Mouse (Mus musculus) embryonic facial prominence, embryonic 12.5 days (tissue): ENCODE results near the gene Trim67. TPM values are rescaled to one million over a fixed set of nuclear protein-coding genes. Genes with fewer than 3 reads are reported as not detected.
A peak's percentile ranks its signal among the peaks of the same experiment; 100 is the strongest.

ENCODE experiments used
- ATAC-seq: fragments of 200-750 bp; cut with Nextera tagmentation; 2 replicates; pipeline ENCODE4 v1.8.0; 2017; ENCODE audit not compliant: insufficient number of reproducible peaks, insufficient read depth, low FRiP score, low TSS enrichment
- H3K27ac ChIP-seq: fragments of 300-500 bp; sonication (generic); 2 replicates; pipeline ENCODE4 v1.5.1; 2016; ENCODE audit warnings: mild to moderate bottlenecking
- H3K27me3 ChIP-seq: fragments of 300-500 bp; sonication (generic); 2 replicates; pipeline ENCODE4 v1.6.1; 2016; ENCODE audit warnings: mild to moderate bottlenecking, moderate library complexity
- H3K36me3 ChIP-seq: fragments of 300-500 bp; sonication (generic); 2 replicates; pipeline ENCODE4 v1.6.1; 2016; ENCODE audit warnings: mild to moderate bottlenecking
- H3K4me1 ChIP-seq: fragments of 300-500 bp; sonication (generic); 2 replicates; pipeline ENCODE4 v1.6.1; 2016
- H3K4me2 ChIP-seq: fragments of 300-500 bp; sonication (generic); replicated peaks from 2 replicates; pipeline ENCODE4 v1.6.1; 2016; ENCODE audit warnings: mild to moderate bottlenecking, moderate library complexity
- H3K4me3 ChIP-seq: fragments of 300-500 bp; sonication (generic); 2 replicates; pipeline ENCODE4 v1.5.1; 2016; ENCODE audit warnings: mild to moderate bottlenecking
- H3K9ac ChIP-seq: fragments of 300-500 bp; sonication (generic); 2 replicates; pipeline ENCODE4 v1.6.1; 2016; ENCODE audit warnings: mild to moderate bottlenecking, moderate library complexity
- H3K9me3 ChIP-seq: fragments of 300-500 bp; sonication (generic); 2 replicates; pipeline ENCODE4 v1.6.1; 2016; ENCODE audit warnings: mild to moderate bottlenecking, moderate library complexity
- WGBS: fragments of 180-500 bp; shearing (Covaris S2); methylation state at CpG from one replicate; pipeline ENCODE4 v1.1.7; 2016; 5-methylcytosine and 5-hydroxymethylcytosine counted together
- polyA plus RNA-seq: library from polyadenylated mRNA; unstranded; fragments of >200 nt; fragmentation: Nextera tagmentation; extraction: Ambion mirVana; gene quantifications from 2 replicates; pipeline ENCODE4 v1.2.1, GENCODE M21; 2016

Trim67 gene
- polyA plus RNA-seq, 1 experiment from 2014 or later = 1.00 TPM

GRCm38 (mm10) chr8:124819612-124820115 lies 26.8 kb downstream of the Trim67 start:
- no peaks in the 10 kb centered on the region for H3K9me3 ChIP-seq
- H3K4me3 ChIP-seq = no peak overlapping the region
- H3K27me3 ChIP-seq = 0 out of 2 replicates have a peak, but pooled peaks cover 2% of the 10 kb centered on the region
- no peaks in the 10 kb centered on the region for H3K4me1 ChIP-seq
- ATAC-seq = no peak
- 72% methylated on average over 6 of the region's 6 CpGs for WGBS
- no peak overlapping the region for H3K4me2 ChIP-seq
- H3K36me3 ChIP-seq = no peaks in the 10 kb centered on the region
- H3K9ac ChIP-seq = no peak overlapping the region
- H3K27ac ChIP-seq = no peak overlapping the region

DNA sequence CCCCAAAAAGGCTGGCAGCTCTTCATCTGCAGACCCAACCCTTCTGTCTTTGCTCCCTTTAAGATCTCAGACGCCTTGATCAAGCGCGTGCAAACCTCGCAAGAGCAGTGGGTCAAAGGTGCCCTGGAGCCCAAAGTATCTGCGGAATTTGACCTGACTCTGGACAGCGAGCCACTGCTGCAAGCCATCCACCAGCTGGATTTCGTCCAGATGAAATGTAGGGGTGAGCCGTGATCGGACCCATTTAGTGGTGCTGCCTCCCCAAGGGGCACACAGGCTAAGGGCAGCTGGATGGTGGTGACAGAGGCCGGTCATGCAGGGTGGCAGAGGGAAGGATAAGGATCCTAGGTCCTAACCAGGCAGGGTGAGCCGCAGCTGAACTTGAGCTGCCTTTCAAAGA lies 27.2 kb downstream of the Trim67 start:
- WGBS = 46% methylated on average over 11 of the region's 11 CpGs
- no peaks in the 10 kb centered on the region for H3K9me3 ChIP-seq
- 0 out of 2 replicates have a peak, but pooled peaks cover 2% of the 10 kb centered on the region for H3K27me3 ChIP-seq
- H3K4me3 ChIP-seq = no peak overlapping the region
- H3K9ac ChIP-seq = no peak overlapping the region
- H3K27ac ChIP-seq = no peak overlapping the region
- no peak for ATAC-seq
- no peaks in the 10 kb centered on the region for H3K36me3 ChIP-seq
- H3K4me1 ChIP-seq = no peaks in the 10 kb centered on the region
- H3K4me2 ChIP-seq = no peak overlapping the region

DNA sequence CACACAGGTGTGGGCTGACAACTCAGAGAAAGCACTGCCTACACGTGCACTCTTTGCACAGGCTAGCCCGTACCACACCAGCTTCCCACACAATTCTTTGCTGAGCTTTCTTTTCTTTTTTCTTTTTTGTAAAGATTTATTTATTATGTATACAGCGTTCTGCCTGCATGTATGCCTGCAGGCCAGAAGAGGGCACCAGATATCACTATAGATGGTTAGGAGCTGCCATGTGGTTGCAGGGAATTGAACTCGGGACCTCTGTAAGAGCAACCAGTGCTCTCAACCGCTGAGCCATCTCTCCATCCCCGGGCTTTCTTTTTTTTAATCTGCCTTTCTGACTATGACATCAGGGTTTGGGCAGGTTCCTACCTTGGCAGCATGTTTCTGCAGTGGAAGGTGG lies 30.6 kb downstream of the Trim67 start:
- ATAC-seq = no peak
- Histone ChIP-seq H3K9me3 (no peaks in the 10 kb centered on the region), H3K27me3 (0 out of 2 replicates have a peak, but pooled peaks cover 2% of the 10 kb centered on the region), H3K27ac (no peak overlapping the region), H3K4me3 (no peak overlapping the region), H3K9ac (no peak overlapping the region), H3K4me2 (no peak overlapping the region), H3K36me3 (no peaks in the 10 kb centered on the region), H3K4me1 (no peaks in the 10 kb centered on the region)
- 82% methylated on average over 6 of the region's 6 CpGs for WGBS

DNA sequence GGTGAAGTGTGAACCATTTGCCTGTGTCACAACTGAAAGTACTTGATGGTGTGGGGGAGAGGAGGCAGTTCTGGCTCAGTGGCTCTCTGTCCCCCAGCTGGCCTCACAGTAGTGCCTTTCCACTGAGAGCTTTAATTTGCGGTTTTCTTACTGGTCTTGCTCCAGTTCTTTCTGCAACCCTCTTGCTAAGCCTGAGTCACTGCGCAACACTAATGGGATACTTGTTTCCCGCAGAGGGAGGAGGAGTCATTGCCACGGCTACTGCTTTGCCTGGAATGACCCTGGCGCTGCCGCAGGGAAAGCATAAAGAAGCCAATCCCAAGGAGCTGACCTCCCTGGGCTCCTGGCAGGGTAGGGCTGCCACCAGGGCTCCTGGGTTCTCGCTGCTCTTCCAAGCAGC lies 33.8 kb downstream of the Trim67 start:
- H3K4me2 ChIP-seq = no peak overlapping the region
- no peaks in the 10 kb centered on the region for H3K4me1 ChIP-seq
- no peak overlapping the region for H3K4me3 ChIP-seq
- no peaks in the 10 kb centered on the region for H3K27me3 ChIP-seq
- 29% methylated on average over 7 of the region's 7 CpGs for WGBS
- no peak overlapping the region for H3K27ac ChIP-seq
- H3K9ac ChIP-seq = no peak overlapping the region
- H3K9me3 ChIP-seq = no peaks in the 10 kb centered on the region
- H3K36me3 ChIP-seq = no peaks in the 10 kb centered on the region
- no peak for ATAC-seq

- no peaks in the 10 kb centered on the region for H3K4me1 ChIP-seq
- H3K4me2 ChIP-seq = no peak overlapping the region
- no peaks in the 10 kb centered on the region for H3K27me3 ChIP-seq
- ATAC-seq = no peak
- no peaks in the 10 kb centered on the region for H3K9me3 ChIP-seq
- no peaks in the 10 kb centered on the region for H3K36me3 ChIP-seq
- H3K9ac ChIP-seq = no peak overlapping the region
- 4% methylated on average over 5 of the region's 5 CpGs for WGBS
- no peak overlapping the region for H3K4me3 ChIP-seq
- no peak overlapping the region for H3K27ac ChIP-seq
Observed at GRCm38 (mm10) chr8:124827387-124827786, 34.5 kb downstream of the Trim67 start.

DNA sequence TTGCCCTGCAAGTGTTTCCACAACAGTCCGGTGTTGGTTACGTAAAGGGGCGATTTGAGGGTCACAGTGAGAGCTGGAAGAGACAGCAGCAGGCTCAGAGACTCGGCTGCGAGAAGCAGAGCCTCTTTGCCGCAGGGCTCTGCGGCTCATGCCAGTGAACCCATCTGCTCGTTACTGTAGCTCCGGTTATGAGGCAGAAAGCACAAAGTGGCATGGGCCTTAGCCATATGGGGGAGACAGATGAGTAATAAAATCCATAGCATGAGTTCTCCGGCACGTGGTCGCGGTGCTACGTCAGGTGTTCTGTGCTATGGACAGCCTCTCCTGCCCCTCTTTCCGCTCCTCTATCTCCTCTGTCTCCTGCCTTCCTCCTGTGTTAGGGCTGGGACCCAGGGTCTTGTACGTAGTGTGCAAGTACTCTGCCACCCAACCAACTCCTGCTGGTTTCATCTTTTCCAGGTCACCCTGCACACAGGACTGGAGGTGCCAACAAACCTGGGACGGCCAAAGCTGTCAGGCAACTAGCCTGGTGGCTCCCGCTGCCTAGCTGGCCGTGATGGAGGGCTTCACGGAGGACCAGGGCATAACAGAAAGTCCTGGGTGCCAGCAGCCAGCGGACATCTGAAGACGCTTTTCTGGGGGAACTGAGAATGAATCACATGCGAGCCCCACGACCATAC lies 35.8 kb downstream of the Trim67 start:
- Histone ChIP-seq H3K9ac (no peak overlapping the region), H3K4me2 (no peak overlapping the region), H3K36me3 (no peaks in the 10 kb centered on the region), H3K9me3 (no peaks in the 10 kb centered on the region), H3K4me1 (no peaks in the 10 kb centered on the region), H3K27me3 (no peaks in the 10 kb centered on the region), H3K27ac (no peak overlapping the region), H3K4me3 (no peak overlapping the region)
- ATAC-seq = no peak
- 79% methylated on average over 24 of the region's 24 CpGs for WGBS

- Histone ChIP-seq H3K27me3 (no peaks in the 10 kb centered on the region), H3K4me2 (no peak overlapping the region), H3K4me1 (no peaks in the 10 kb centered on the region), H3K9me3 (no peaks in the 10 kb centered on the region), H3K27ac (no peak overlapping the region), H3K9ac (no peak overlapping the region), H3K36me3 (no peaks in the 10 kb centered on the region), H3K4me3 (no peak overlapping the region)
- WGBS = 71% methylated on average over 13 of the region's 13 CpGs
- ATAC-seq = no peak
Observed at GRCm38 (mm10) chr8:124830050-124830449, 37.2 kb downstream of the Trim67 start.

- 75% methylated on average over 6 of the region's 6 CpGs for WGBS
- H3K36me3 ChIP-seq = no peaks in the 10 kb centered on the region
- no peaks in the 10 kb centered on the region for H3K9me3 ChIP-seq
- H3K9ac ChIP-seq = no peak overlapping the region
- H3K27ac ChIP-seq = no peak overlapping the region
- no peaks in the 10 kb centered on the region for H3K27me3 ChIP-seq
- no peak overlapping the region for H3K4me2 ChIP-seq
- no peaks in the 10 kb centered on the region for H3K4me1 ChIP-seq
- no peak for ATAC-seq
- no peak overlapping the region for H3K4me3 ChIP-seq
Observed at GRCm38 (mm10) chr8:124831531-124831930, 38.6 kb downstream of the Trim67 start.

- Histone ChIP-seq H3K9ac (no peak overlapping the region), H3K27ac (no peak overlapping the region), H3K36me3 (no peaks in the 10 kb centered on the region), H3K4me1 (no peaks in the 10 kb centered on the region), H3K4me3 (no peak overlapping the region), H3K9me3 (no peaks in the 10 kb centered on the region), H3K4me2 (no peak overlapping the region), H3K27me3 (no peaks in the 10 kb centered on the region)
- 85% methylated on average over 6 of the region's 6 CpGs for WGBS
- no peak for ATAC-seq
Observed at GRCm38 (mm10) chr8:124831941-124832340, 39.0 kb downstream of the Trim67 start.

- Histone ChIP-seq H3K27me3 (no peaks in the 10 kb centered on the region), H3K36me3 (peaks cover 12% of the 10 kb centered on the region), H3K27ac (no peak overlapping the region), H3K9ac (no peak overlapping the region), H3K9me3 (no peaks in the 10 kb centered on the region), H3K4me3 (no peak overlapping the region), H3K4me1 (no peaks in the 10 kb centered on the region), H3K4me2 (peak overlapping the region; percentile 9; the same call in 1 of the 2 replicates)
- 39% methylated on average over 15 of the region's 15 CpGs for WGBS
- ATAC-seq = no peak
Observed at GRCm38 (mm10) chr8:124833430-124834205, 40.7 kb downstream of the Trim67 start.

DNA sequence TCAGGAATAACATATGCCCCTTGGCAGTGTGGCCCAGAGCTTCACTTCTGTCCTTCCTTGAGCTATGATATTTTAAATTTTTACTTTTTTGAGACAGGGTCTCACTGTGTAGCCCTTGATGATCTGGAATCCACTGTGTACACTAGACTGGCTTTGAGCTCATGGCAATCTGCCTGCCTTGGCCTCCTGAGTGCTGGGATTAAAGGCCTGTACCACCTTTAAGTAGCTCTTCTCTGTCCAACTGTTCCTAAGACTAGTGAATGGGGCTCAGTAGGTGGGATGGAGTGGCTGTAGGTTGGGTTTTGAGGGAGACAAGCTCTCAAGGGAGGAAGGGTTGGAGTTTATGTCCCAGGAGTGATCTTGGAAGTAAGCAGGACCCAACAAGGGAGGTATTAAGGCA lies 43.0 kb downstream of the Trim67 start:
- H3K27me3 ChIP-seq = no peaks in the 10 kb centered on the region
- H3K4me3 ChIP-seq = no peak overlapping the region
- H3K4me1 ChIP-seq = no peaks in the 10 kb centered on the region
- ATAC-seq = no peak
- H3K9ac ChIP-seq = no peak overlapping the region
- no peaks in the 10 kb centered on the region for H3K9me3 ChIP-seq
- H3K4me2 ChIP-seq = no peak overlapping the region
- H3K27ac ChIP-seq = no peak overlapping the region
- H3K36me3 ChIP-seq = peaks cover 35% of the 10 kb centered on the region

DNA sequence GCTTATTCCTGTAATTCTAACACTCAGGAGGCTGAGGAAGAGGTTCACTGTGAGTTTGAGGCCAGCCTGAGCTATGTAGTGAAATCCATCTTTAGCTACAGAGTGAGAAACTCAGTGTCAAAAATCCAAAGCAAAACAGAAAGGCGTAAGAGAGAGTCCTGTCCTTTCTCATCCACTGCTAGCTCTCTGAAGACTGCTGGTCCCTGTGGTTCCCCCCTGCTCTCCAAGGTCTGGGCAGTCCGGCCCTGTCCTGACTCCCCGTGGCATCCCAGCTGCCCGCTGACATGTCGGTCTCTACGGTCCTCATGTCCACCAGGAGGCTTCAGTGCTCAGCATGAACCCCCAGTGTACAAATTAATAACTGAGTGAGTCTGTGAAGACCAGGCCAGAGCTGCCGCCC lies 43.4 kb downstream of the Trim67 start:
- Histone ChIP-seq H3K27me3 (no peaks in the 10 kb centered on the region), H3K9ac (no peak overlapping the region), H3K4me2 (no peak overlapping the region), H3K27ac (no peak overlapping the region), H3K4me3 (no peak overlapping the region), H3K36me3 (peaks cover 39% of the 10 kb centered on the region), H3K9me3 (no peaks in the 10 kb centered on the region), H3K4me1 (no peaks in the 10 kb centered on the region)
- no peak for ATAC-seq
- WGBS = 90% methylated on average over 7 of the region's 7 CpGs
